Mouse (Mus musculus): Measurements from ENCODE around the gene Tprkb. TPM values are rescaled to one million over a fixed set of nuclear protein-coding genes. Genes with fewer than 3 reads are reported as not detected.
"Not testable (repeated sequence)": the region's sequence is repeated elsewhere in the genome, so short reads cannot be mapped to it uniquely, and the experiment has no call there.

Tprkb gene
- total RNA-seq, 2 experiments from 2014 or later = 11.8 to 13.1 TPM

- intact Hi-C loops (cut with DNase I) = loop anchor here (5.0 kb wide), 2 partner anchors 41 to 44 kb away; partner anchors contain the start of gene Nat8f1
- peak; percentile 84 for DNase-seq (ENCODE audit: low spot score)
Measured at GRCm38 (mm10) chr6:85961101-85962091, 49.7 kb downstream of the Tprkb start, which contains the start of gene Dusp11. Gene Dusp11 (minus strand): TSS chr6:85961667.

GRCm38 (mm10) chr6:85966081-85966480 is 54.4 kb downstream of the Tprkb start:
- intact Hi-C loops (cut with DNase I); DNase-seq (ENCODE audit: low spot score): not testable (repeated sequence)

- intact Hi-C loops (cut with DNase I) = no loop called here
- DNase-seq (ENCODE audit: low spot score) = no peak
Measured at GRCm38 (mm10) chr6:85966686-85967085, 55.0 kb downstream of the Tprkb start.

- intact Hi-C loops (cut with DNase I) = no loop called here
- no peak for DNase-seq (ENCODE audit: low spot score)
Measured at GRCm38 (mm10) chr6:85969889-85970288, 58.2 kb downstream of the Tprkb start.

GRCm38 (mm10) chr6:85972699-85973098 is 61.0 kb downstream of the Tprkb start:
- intact Hi-C loops (cut with DNase I) = no loop called here
- DNase-seq (ENCODE audit: low spot score) = no peak

- intact Hi-C loops (cut with DNase I) = no loop called here
- no peak for DNase-seq (ENCODE audit: low spot score)
Measured at GRCm38 (mm10) chr6:85973336-85973735, 61.7 kb downstream of the Tprkb start.

GRCm38 (mm10) chr6:85974941-85975617 is 63.4 kb downstream of the Tprkb start:
- intact Hi-C loops (cut with DNase I) = no loop called here

GRCm38 (mm10) chr6:85975761-85976160 is 64.1 kb downstream of the Tprkb start:
- intact Hi-C loops (cut with DNase I) = no loop called here
- no peak for DNase-seq (ENCODE audit: low spot score)

More at GRCm38 (mm10) chr6:85974941-85975617, 63.4 kb downstream of the Tprkb start:
- no peak for DNase-seq (ENCODE audit: low spot score)

- DNase-seq (ENCODE audit: low spot score) = no peak
- intact Hi-C loops (cut with DNase I) = no loop called here
Measured at GRCm38 (mm10) chr6:85976242-85976641, 64.6 kb downstream of the Tprkb start.

GRCm38 (mm10) chr6:85978736-85979135 is 67.1 kb downstream of the Tprkb start:
- intact Hi-C loops (cut with DNase I); DNase-seq (ENCODE audit: low spot score): not testable (repeated sequence)

Other genes starting within 250 kb of the Tprkb start
- gene Nat8f7, start 198.7 kb upstream of the Tprkb start, total RNA-seq (2021) = not detected
- gene Nat8f3, start 146.1 kb upstream of the Tprkb start, total RNA-seq (2021) = under 1 TPM; 0.18 to 0.31 TPM
- not detected for gene Nat8f6, start 90.9 kb upstream of the Tprkb start, total RNA-seq (2021)
- gene Nat8f5, start 90.9 kb upstream of the Tprkb start, total RNA-seq (2021) = not detected
- gene Nat8, start 79.8 kb upstream of the Tprkb start, total RNA-seq (2021) = not detected
- gene Nat8f2, start 42.7 kb upstream of the Tprkb start, total RNA-seq (2021) = not detected
- gene Nat8f4, start 7.0 kb upstream of the Tprkb start, total RNA-seq (2021) = under 1 TPM; 0.73 to 0.91 TPM
- gene Nat8f1, start 3.8 kb downstream of the Tprkb start, total RNA-seq (2021) = 1 to 10 TPM; 2.0 to 3.9 TPM
- 10 to 100 TPM; 43.6 to 51.7 TPM for gene Dusp11, start 49.8 kb downstream of the Tprkb start, total RNA-seq (2021)
- gene Figla, start 104.3 kb downstream of the Tprkb start, total RNA-seq (2021) = not detected
- gene Add2, start 116.8 kb downstream of the Tprkb start, total RNA-seq (2021) = under 1 TPM; 0.29 to 0.31 TPM

All from heart, postnatal 25 days (tissue).